Mouse (Mus musculus): ENCODE data around the gene Gpx3. TPM values are rescaled to one million over a fixed set of nuclear protein-coding genes. Genes with fewer than 3 reads are reported as not detected.

The Gpx3 gene
- polyA plus RNA-seq, 1 experiment from 2014 or later, result 43.1 TPM

GRCm38 (mm10) chr11:54867049-54867385 is 35.2 kb upstream of the Gpx3 start:
- ATAC-seq (ENCODE audit: insufficient read depth), result peak; percentile 55; the same call in 1 of the 2 replicates
- Histone ChIP-seq H3K4me1 (replicated peaks) (peaks cover 57% of the 10 kb centered on the region), H3K36me3 (replicated peaks) (peaks cover 30% of the 10 kb centered on the region), H3K9me3 (replicated peaks) (no peaks in the 10 kb centered on the region), H3K27me3 (no peaks in the 10 kb centered on the region), H3K4me3 (replicated peaks) (peak overlapping the region; percentile 74), H3K4me2 (peak overlapping the region; percentile 90), H3K9ac (peak overlapping the region; percentile 82), H3K27ac (replicated peaks) (peak overlapping the region; percentile 90)
- 2% methylated on average over 5 of the region's 5 CpGs for WGBS (ENCODE audit: insufficient replicate concordance)

GRCm38 (mm10) chr11:54867903-54868434 is 34.3 kb upstream of the Gpx3 start:
- peaks cover 40% of the 10 kb centered on the region for H3K36me3 ChIP-seq (replicated peaks)
- peak overlapping the region; percentile 90 for H3K4me2 ChIP-seq
- H3K4me1 ChIP-seq (replicated peaks), result peaks cover 53% of the 10 kb centered on the region
- H3K4me3 ChIP-seq (replicated peaks), result peak overlapping the region; percentile 74; the same call in 1 of the 2 replicates
- no peak for ATAC-seq (ENCODE audit: insufficient read depth)
- H3K27ac ChIP-seq (replicated peaks), result peak overlapping the region; percentile 3; the same call in 1 of the 2 replicates
- H3K9me3 ChIP-seq (replicated peaks), result no peaks in the 10 kb centered on the region
- 0 out of 2 replicates have a peak overlapping the region, but pooled peaks have one; percentile 82 for H3K9ac ChIP-seq
- H3K27me3 ChIP-seq, result no peaks in the 10 kb centered on the region
- WGBS (ENCODE audit: insufficient replicate concordance), result 50% methylated on average over 3 of the region's 3 CpGs

GRCm38 (mm10) chr11:54868445-54868844 is 33.8 kb upstream of the Gpx3 start:
- H3K9ac ChIP-seq, result no peak overlapping the region
- H3K27ac ChIP-seq (replicated peaks), result peak overlapping the region; percentile 3; the same call in 1 of the 2 replicates
- H3K4me2 ChIP-seq, result peak overlapping the region; percentile 90
- no peaks in the 10 kb centered on the region for H3K27me3 ChIP-seq
- peaks cover 48% of the 10 kb centered on the region for H3K4me1 ChIP-seq (replicated peaks)
- peaks cover 43% of the 10 kb centered on the region for H3K36me3 ChIP-seq (replicated peaks)
- no peak for ATAC-seq (ENCODE audit: insufficient read depth)
- 35% methylated on average over 2 of the region's 2 CpGs for WGBS (ENCODE audit: insufficient replicate concordance)
- no peaks in the 10 kb centered on the region for H3K9me3 ChIP-seq (replicated peaks)
- peak overlapping the region; percentile 74; the same call in 1 of the 2 replicates for H3K4me3 ChIP-seq (replicated peaks)

- Histone ChIP-seq H3K4me1 (replicated peaks) (peaks cover 45% of the 10 kb centered on the region), H3K9me3 (replicated peaks) (no peaks in the 10 kb centered on the region), H3K27me3 (no peaks in the 10 kb centered on the region), H3K9ac (0 out of 2 replicates have a peak overlapping the region, but pooled peaks have one; percentile 19), H3K27ac (replicated peaks) (no peak overlapping the region; the same call in 1 of the 2 replicates), H3K4me3 (replicated peaks) (no peak overlapping the region), H3K4me2 (peak overlapping the region; percentile 14; the same call in 1 of the 2 replicates), H3K36me3 (replicated peaks) (peaks cover 51% of the 10 kb centered on the region)
- ATAC-seq (ENCODE audit: insufficient read depth), result no peak
- WGBS (ENCODE audit: insufficient replicate concordance), result 72% methylated on average over 3 of the region's 3 CpGs
These were observed 32.9 kb upstream of the Gpx3 start for GRCm38 (mm10) chr11:54869318-54869717.

GRCm38 (mm10) chr11:54871831-54872537 is 30.3 kb upstream of the Gpx3 start:
- Histone ChIP-seq H3K4me2 (no peak overlapping the region), H3K4me3 (replicated peaks) (no peak overlapping the region), H3K27ac (replicated peaks) (no peak overlapping the region), H3K4me1 (replicated peaks) (peaks cover 29% of the 10 kb centered on the region), H3K36me3 (replicated peaks) (peaks cover 54% of the 10 kb centered on the region), H3K27me3 (no peaks in the 10 kb centered on the region), H3K9me3 (replicated peaks) (no peaks in the 10 kb centered on the region), H3K9ac (no peak overlapping the region)
- no peak for ATAC-seq (ENCODE audit: insufficient read depth)
- 79% methylated on average over 7 of the region's 7 CpGs for WGBS (ENCODE audit: insufficient replicate concordance)

- 75% methylated on average over 5 of the region's 5 CpGs for WGBS (ENCODE audit: insufficient replicate concordance)
- no peaks in the 10 kb centered on the region for H3K9me3 ChIP-seq (replicated peaks)
- H3K9ac ChIP-seq, result no peak overlapping the region
- H3K4me1 ChIP-seq (replicated peaks), result peaks cover 10% of the 10 kb centered on the region
- no peak overlapping the region for H3K4me3 ChIP-seq (replicated peaks)
- no peak overlapping the region for H3K4me2 ChIP-seq
- H3K27me3 ChIP-seq, result no peaks in the 10 kb centered on the region
- H3K27ac ChIP-seq (replicated peaks), result no peak overlapping the region
- peaks cover 34% of the 10 kb centered on the region for H3K36me3 ChIP-seq (replicated peaks)
- ATAC-seq (ENCODE audit: insufficient read depth), result no peak
These were observed 26.2 kb upstream of the Gpx3 start for GRCm38 (mm10) chr11:54876031-54876430.

GRCm38 (mm10) chr11:54878893-54879292 is 23.4 kb upstream of the Gpx3 start:
- no peak for ATAC-seq (ENCODE audit: insufficient read depth)
- Histone ChIP-seq H3K9me3 (replicated peaks) (no peaks in the 10 kb centered on the region), H3K9ac (no peak overlapping the region), H3K4me2 (no peak overlapping the region), H3K4me3 (replicated peaks) (no peak overlapping the region), H3K4me1 (replicated peaks) (peaks cover 27% of the 10 kb centered on the region), H3K27me3 (no peaks in the 10 kb centered on the region), H3K27ac (replicated peaks) (no peak overlapping the region), H3K36me3 (replicated peaks) (peaks cover 7% of the 10 kb centered on the region)
- WGBS (ENCODE audit: insufficient replicate concordance), result 56% methylated on average over 6 of the region's 6 CpGs

- no peaks in the 10 kb centered on the region for H3K27me3 ChIP-seq
- H3K4me2 ChIP-seq, result no peak overlapping the region
- no peaks in the 10 kb centered on the region for H3K9me3 ChIP-seq (replicated peaks)
- H3K4me1 ChIP-seq (replicated peaks), result peaks cover 27% of the 10 kb centered on the region
- no peak overlapping the region for H3K4me3 ChIP-seq (replicated peaks)
- H3K27ac ChIP-seq (replicated peaks), result no peak overlapping the region
- no peak overlapping the region for H3K9ac ChIP-seq
- WGBS (ENCODE audit: insufficient replicate concordance), result 18% methylated on average over 4 of the region's 4 CpGs
- no peak; the same call in 1 of the 2 replicates for ATAC-seq (ENCODE audit: insufficient read depth)
- H3K36me3 ChIP-seq (replicated peaks), result peaks cover 2% of the 10 kb centered on the region
These were observed 22.8 kb upstream of the Gpx3 start for GRCm38 (mm10) chr11:54879434-54879833.

GRCm38 (mm10) chr11:54879922-54880321 is 22.3 kb upstream of the Gpx3 start:
- ATAC-seq (ENCODE audit: insufficient read depth), result no peak
- H3K27me3 ChIP-seq, result no peaks in the 10 kb centered on the region
- no peak overlapping the region for H3K4me3 ChIP-seq (replicated peaks)
- H3K9me3 ChIP-seq (replicated peaks), result no peaks in the 10 kb centered on the region
- whole genome bisulfite sequencing (ENCODE audit: insufficient replicate concordance), result 30% methylated on average over 10 of the region's 10 CpGs
- H3K4me2 ChIP-seq, result no peak overlapping the region
- H3K4me1 ChIP-seq (replicated peaks), result peaks cover 30% of the 10 kb centered on the region
- no peak overlapping the region for H3K9ac ChIP-seq
- H3K27ac ChIP-seq (replicated peaks), result no peak overlapping the region
- H3K36me3 ChIP-seq (replicated peaks), result no peaks in the 10 kb centered on the region

GRCm38 (mm10) chr11:54881051-54881474 is 21.2 kb upstream of the Gpx3 start:
- H3K4me3 ChIP-seq (replicated peaks), result no peak overlapping the region
- ATAC-seq (ENCODE audit: insufficient read depth), result peak; percentile 62; the same call in 1 of the 2 replicates
- 39% methylated on average over 2 of the region's 2 CpGs for WGBS (ENCODE audit: insufficient replicate concordance)

GRCm38 (mm10) chr11:54882671-54883070 is 19.6 kb upstream of the Gpx3 start:
- no peaks in the 10 kb centered on the region for H3K36me3 ChIP-seq (replicated peaks)
- H3K9me3 ChIP-seq (replicated peaks), result no peaks in the 10 kb centered on the region
- no peak overlapping the region for H3K4me2 ChIP-seq
- H3K4me3 ChIP-seq (replicated peaks), result no peak overlapping the region
- 41% methylated on average over 8 of the region's 8 CpGs for WGBS (ENCODE audit: insufficient replicate concordance)
- H3K27ac ChIP-seq (replicated peaks), result no peak overlapping the region
- no peak for ATAC-seq (ENCODE audit: insufficient read depth)
- no peaks in the 10 kb centered on the region for H3K27me3 ChIP-seq
- H3K4me1 ChIP-seq (replicated peaks), result peaks cover 34% of the 10 kb centered on the region
- no peak overlapping the region for H3K9ac ChIP-seq

More at GRCm38 (mm10) chr11:54881051-54881474, 21.2 kb upstream of the Gpx3 start:
- Histone ChIP-seq H3K27ac (replicated peaks) (no peak overlapping the region; the same call in 1 of the 2 replicates), H3K4me1 (replicated peaks) (peaks cover 34% of the 10 kb centered on the region), H3K27me3 (no peaks in the 10 kb centered on the region), H3K9me3 (replicated peaks) (no peaks in the 10 kb centered on the region), H3K4me2 (no peak overlapping the region), H3K36me3 (replicated peaks) (no peaks in the 10 kb centered on the region), H3K9ac (no peak overlapping the region)

Data from liver, embryonic 15.5 days (tissue).